Mouse (Mus musculus): ENCODE measurements around the gene Ubl7. TPM values are rescaled to one million over a fixed set of nuclear protein-coding genes. Genes with fewer than 3 reads are reported as not detected.

The Ubl7 gene
- polyA plus RNA-seq, 1 experiment from 2014 or later: 122 TPM

DNA sequence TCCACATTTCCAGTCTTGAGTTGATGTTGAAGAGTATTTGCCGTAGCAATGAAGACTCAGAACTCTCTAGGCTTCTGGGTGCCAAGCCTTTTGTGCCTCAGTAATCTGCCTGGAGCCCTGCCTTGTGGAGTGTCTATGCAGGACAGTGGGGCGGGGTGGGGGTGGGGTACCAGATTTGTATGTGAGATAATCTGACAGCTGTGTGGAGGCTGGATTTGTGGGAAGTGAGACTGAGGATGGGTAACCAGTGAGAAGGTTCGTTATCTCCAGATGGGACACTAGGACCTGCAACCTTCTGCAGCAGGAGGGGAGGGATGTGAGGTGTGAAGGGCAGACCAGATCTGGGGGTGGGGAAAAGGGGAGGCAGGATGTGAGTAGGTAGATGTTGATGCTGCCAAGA is 21.5 kb downstream of the Ubl7 start:
- 71% methylated on average over 3 of the region's 3 CpGs for WGBS
- Histone ChIP-seq H3K9ac (ENCODE audit: low read depth, low read length) (no peak overlapping the region), H3K36me3 (ENCODE audit: control insufficient read depth, insufficient read depth, low read length) (0 out of 2 replicates have a peak, but pooled peaks cover 3% of the 10 kb centered on the region), H3K4me2 (replicated peaks; ENCODE audit: low read depth, low read length) (no peak overlapping the region), H3K4me1 (replicated peaks; ENCODE audit: control insufficient read depth, insufficient read depth, low read length) (no peaks in the 10 kb centered on the region), H3K27ac (ENCODE audit: low read depth, low read length) (no peak overlapping the region), H3K27me3 (ENCODE audit: control insufficient read depth, insufficient read depth, low read length) (no peaks in the 10 kb centered on the region), H3K4me3 (ENCODE audit: low read depth, low read length) (no peak overlapping the region), H3K9me3 (ENCODE audit: control insufficient read depth, low read length) (no peaks in the 10 kb centered on the region)
- ATAC-seq (ENCODE audit: low FRiP score): no peak
- no peak for DNase-seq (ENCODE audit: low spot score)

DNA sequence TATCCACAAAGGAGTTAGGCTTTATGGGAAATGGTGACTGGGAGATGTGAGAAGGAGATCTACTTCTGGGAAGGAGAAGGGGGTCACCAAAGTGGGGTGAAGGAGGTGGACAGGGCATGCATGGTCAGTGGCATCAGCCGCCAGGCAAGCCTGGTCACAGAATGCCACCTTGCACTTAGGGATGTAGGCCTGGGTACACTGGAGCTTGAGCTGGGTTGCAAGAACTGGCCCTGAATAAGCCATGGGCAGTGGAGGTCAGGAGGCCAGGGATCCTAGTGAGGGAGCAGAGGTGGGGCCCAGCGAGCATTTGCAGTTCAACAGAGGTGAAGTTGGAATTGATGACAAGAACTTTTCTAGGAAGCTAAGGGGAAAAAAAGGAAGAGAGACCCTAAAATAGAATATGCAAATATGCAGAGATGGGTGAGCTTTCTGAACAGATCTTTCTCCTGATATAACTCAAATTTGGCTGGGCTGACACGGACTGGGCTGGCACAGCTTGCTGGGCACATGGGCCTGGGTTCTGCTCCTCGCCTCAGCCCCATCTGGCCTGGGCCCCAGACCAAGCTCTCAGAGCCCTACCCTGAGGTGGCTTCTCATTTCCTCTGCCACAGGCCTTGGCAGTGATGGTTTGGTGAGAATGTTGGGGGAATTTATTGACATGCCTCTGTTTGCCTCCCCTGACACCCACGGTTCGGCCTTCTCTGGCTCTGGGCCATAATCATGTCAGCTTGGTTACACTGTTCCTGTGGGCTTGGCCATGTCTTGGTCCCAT is 22.2 kb downstream of the Ubl7 start:
- H3K36me3 ChIP-seq (ENCODE audit: control insufficient read depth, insufficient read depth, low read length): 0 out of 2 replicates have a peak, but pooled peaks cover 3% of the 10 kb centered on the region
- WGBS: 86% methylated on average over 6 of the region's 6 CpGs
- no peak overlapping the region for H3K4me3 ChIP-seq (ENCODE audit: low read depth, low read length)
- no peak for ATAC-seq (ENCODE audit: low FRiP score)
- H3K9me3 ChIP-seq (ENCODE audit: control insufficient read depth, low read length): no peaks in the 10 kb centered on the region
- DNase-seq (ENCODE audit: low spot score): no peak
- H3K4me2 ChIP-seq (replicated peaks; ENCODE audit: low read depth, low read length): no peak overlapping the region
- no peak overlapping the region for H3K27ac ChIP-seq (ENCODE audit: low read depth, low read length)
- H3K27me3 ChIP-seq (ENCODE audit: control insufficient read depth, insufficient read depth, low read length): no peaks in the 10 kb centered on the region; the same call in 1 of the 2 replicates
- no peak overlapping the region for H3K9ac ChIP-seq (ENCODE audit: low read depth, low read length)
- H3K4me1 ChIP-seq (replicated peaks; ENCODE audit: control insufficient read depth, insufficient read depth, low read length): no peaks in the 10 kb centered on the region

DNA sequence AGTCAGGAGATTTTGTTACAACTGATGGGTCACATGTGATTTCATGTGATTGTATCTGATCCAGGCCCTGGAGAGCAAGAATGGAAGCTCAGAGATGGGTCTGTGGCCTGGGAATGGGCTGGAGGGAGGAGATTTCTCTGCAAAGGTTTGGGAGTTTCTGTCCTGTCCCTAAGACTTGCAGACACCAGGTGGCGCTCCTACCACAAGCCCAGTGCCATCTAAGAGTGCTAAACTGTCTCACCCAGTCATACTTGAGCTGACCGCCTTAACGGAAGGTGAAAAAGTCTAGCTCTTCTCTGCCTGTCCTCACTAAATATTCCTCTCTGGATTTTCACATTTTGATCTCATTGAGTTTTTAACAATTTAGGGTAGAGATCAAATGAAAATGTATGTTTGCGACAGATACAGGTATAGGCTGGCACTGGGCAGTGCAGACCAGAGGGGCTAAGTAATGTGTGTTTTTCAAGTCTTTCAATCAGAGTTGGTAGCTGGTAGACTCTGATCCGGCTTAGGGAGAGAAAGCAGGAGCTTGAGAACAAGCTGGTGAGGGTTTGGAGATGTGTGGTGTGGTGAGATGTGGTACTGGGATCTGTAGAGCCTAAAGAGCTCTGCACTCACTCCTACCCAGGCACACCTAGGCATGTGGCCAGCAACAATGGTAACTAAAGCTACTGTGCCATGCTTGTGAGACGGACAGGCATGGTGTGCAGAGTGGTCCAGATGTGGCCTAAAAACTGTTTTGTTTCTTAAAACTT is 25.1 kb downstream of the Ubl7 start:
- no peaks in the 10 kb centered on the region for H3K36me3 ChIP-seq (ENCODE audit: control insufficient read depth, insufficient read depth, low read length)
- H3K9ac ChIP-seq (ENCODE audit: low read depth, low read length): no peak overlapping the region
- WGBS: 34% methylated on average over 6 of the region's 6 CpGs
- ATAC-seq (ENCODE audit: low FRiP score) (no peak), DNase-seq (ENCODE audit: low spot score) (peak; percentile 87)
- peaks cover 3% of the 10 kb centered on the region; the same call in 1 of the 2 replicates for H3K27me3 ChIP-seq (ENCODE audit: control insufficient read depth, insufficient read depth, low read length)
- H3K4me2 ChIP-seq (replicated peaks; ENCODE audit: low read depth, low read length): no peak overlapping the region
- H3K4me1 ChIP-seq (replicated peaks; ENCODE audit: control insufficient read depth, insufficient read depth, low read length): 0 out of 2 replicates have a peak, but pooled peaks cover 6% of the 10 kb centered on the region
- H3K9me3 ChIP-seq (ENCODE audit: control insufficient read depth, low read length): no peaks in the 10 kb centered on the region
- no peak overlapping the region for H3K4me3 ChIP-seq (ENCODE audit: low read depth, low read length)
- H3K27ac ChIP-seq (ENCODE audit: low read depth, low read length): no peak overlapping the region

DNA sequence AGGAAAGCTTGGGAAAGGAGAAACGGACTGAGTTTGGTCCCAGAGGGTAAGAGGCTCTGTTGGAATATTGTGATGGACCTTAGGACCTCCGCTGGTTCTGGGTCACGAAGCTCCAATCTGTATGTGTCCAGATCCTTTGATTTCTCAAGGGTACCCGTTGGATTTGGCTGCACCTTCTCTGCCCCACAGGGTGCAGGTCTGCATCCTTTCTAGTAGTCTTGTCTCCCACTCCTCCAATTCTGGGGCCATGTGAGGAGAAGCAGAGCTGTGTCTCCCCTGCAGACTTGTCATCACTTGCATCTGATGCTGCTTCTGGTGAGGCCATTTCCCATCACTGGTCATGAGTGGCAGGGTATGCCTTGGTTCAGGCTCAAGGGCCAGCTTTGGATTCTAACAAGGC is 26.4 kb downstream of the Ubl7 start:
- peaks cover 14% of the 10 kb centered on the region for H3K27me3 ChIP-seq (ENCODE audit: control insufficient read depth, insufficient read depth, low read length)
- ATAC-seq (ENCODE audit: low FRiP score) (no peak), DNase-seq (ENCODE audit: low spot score) (no peak)
- 0 out of 2 replicates have a peak, but pooled peaks cover 6% of the 10 kb centered on the region for H3K4me1 ChIP-seq (replicated peaks; ENCODE audit: control insufficient read depth, insufficient read depth, low read length)
- no peak overlapping the region for H3K4me3 ChIP-seq (ENCODE audit: low read depth, low read length)
- H3K9ac ChIP-seq (ENCODE audit: low read depth, low read length): no peak overlapping the region
- H3K27ac ChIP-seq (ENCODE audit: low read depth, low read length): no peak overlapping the region
- H3K36me3 ChIP-seq (ENCODE audit: control insufficient read depth, insufficient read depth, low read length): no peaks in the 10 kb centered on the region
- no peak overlapping the region for H3K4me2 ChIP-seq (replicated peaks; ENCODE audit: low read depth, low read length)
- 84% methylated on average over 4 of the region's 4 CpGs for WGBS
- H3K9me3 ChIP-seq (ENCODE audit: control insufficient read depth, low read length): no peaks in the 10 kb centered on the region

DNA sequence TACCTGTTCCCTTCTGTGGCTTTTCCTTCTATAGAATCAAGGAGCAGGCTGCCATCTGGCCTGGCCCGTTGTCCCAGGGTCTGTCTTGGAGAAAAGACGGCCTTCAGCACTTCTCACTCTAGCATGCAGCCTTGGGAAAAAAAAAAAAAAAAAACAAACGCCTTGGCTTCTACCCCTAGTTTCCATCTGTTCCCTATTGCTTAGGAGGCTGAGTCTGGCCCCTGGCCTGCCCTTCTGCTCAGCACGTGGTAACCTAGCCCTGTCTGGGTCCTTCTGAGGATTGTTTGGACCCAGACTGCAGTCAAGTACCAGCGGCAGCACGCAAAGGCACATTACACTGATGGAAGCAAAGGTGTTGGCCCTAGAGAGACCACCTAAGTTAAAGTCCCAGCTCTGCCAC is 26.9 kb downstream of the Ubl7 start:
- no peak overlapping the region for H3K9ac ChIP-seq (ENCODE audit: low read depth, low read length)
- WGBS: 46% methylated on average over 6 of the region's 6 CpGs

DNA sequence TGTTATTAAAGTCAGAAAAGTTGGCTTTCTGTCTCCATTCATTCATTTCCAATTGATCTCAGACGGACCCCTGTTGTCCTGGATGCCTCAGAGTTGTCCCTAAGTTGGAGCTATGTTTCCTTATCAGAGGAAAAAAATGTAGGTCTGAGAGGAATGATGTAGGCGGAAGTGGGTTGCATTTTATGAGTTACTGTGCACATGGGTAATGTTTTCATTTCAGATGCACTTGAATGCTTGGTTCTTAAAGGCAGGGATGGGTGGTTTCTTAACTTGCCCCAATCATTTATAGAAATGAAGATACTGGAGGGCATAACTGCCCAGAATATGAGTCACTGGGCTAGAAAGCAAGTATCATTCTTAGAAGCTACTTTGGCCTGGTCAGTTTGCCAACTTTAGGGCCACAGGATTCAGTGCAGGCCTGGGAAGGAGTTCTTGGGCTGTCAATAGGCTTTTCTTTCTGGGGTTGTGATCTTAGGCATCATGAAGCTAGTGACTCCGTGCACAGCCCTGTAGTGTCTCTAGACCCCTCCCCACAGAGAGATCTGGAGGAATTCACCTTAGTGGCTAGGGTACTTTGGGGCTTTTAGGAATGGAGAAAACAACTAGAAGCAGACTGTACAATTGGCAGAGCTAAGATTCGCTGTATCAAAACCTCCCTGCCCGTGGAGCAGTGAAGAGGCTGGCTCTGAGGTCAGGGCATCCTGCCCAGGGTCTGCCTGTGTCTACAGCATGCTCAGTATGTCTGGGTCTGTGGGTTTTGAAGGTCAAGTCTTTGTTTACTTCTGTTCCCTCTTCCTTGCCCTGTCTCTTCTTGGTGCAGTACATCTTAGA is 27.7 kb downstream of the Ubl7 start:
- no peaks in the 10 kb centered on the region for H3K36me3 ChIP-seq (ENCODE audit: control insufficient read depth, insufficient read depth, low read length)
- ATAC-seq (ENCODE audit: low FRiP score): no peak
- DNase-seq (ENCODE audit: low spot score): no peak
- 0 out of 2 replicates have a peak, but pooled peaks cover 6% of the 10 kb centered on the region for H3K4me1 ChIP-seq (replicated peaks; ENCODE audit: control insufficient read depth, insufficient read depth, low read length)
- 75% methylated on average over 5 of the region's 5 CpGs for WGBS
- no peak overlapping the region for H3K9ac ChIP-seq (ENCODE audit: low read depth, low read length)
- no peak overlapping the region for H3K4me3 ChIP-seq (ENCODE audit: low read depth, low read length)
- no peaks in the 10 kb centered on the region for H3K9me3 ChIP-seq (ENCODE audit: control insufficient read depth, low read length)
- peaks cover 22% of the 10 kb centered on the region for H3K27me3 ChIP-seq (ENCODE audit: control insufficient read depth, insufficient read depth, low read length)
- H3K4me2 ChIP-seq (replicated peaks; ENCODE audit: low read depth, low read length): no peak overlapping the region
- no peak overlapping the region for H3K27ac ChIP-seq (ENCODE audit: low read depth, low read length)

More for the DNA sequence above, 26.9 kb downstream of the Ubl7 start:
- DNase-seq (ENCODE audit: low spot score): no peak
- H3K4me1 ChIP-seq (replicated peaks; ENCODE audit: control insufficient read depth, insufficient read depth, low read length): 0 out of 2 replicates have a peak, but pooled peaks cover 6% of the 10 kb centered on the region
- no peaks in the 10 kb centered on the region for H3K36me3 ChIP-seq (ENCODE audit: control insufficient read depth, insufficient read depth, low read length)
- H3K27me3 ChIP-seq (ENCODE audit: control insufficient read depth, insufficient read depth, low read length): peaks cover 16% of the 10 kb centered on the region
- no peak overlapping the region for H3K4me2 ChIP-seq (replicated peaks; ENCODE audit: low read depth, low read length)
- no peaks in the 10 kb centered on the region for H3K9me3 ChIP-seq (ENCODE audit: control insufficient read depth, low read length)
- ATAC-seq (ENCODE audit: low FRiP score): no peak
- no peak overlapping the region for H3K27ac ChIP-seq (ENCODE audit: low read depth, low read length)
- no peak overlapping the region for H3K4me3 ChIP-seq (ENCODE audit: low read depth, low read length)

DNA sequence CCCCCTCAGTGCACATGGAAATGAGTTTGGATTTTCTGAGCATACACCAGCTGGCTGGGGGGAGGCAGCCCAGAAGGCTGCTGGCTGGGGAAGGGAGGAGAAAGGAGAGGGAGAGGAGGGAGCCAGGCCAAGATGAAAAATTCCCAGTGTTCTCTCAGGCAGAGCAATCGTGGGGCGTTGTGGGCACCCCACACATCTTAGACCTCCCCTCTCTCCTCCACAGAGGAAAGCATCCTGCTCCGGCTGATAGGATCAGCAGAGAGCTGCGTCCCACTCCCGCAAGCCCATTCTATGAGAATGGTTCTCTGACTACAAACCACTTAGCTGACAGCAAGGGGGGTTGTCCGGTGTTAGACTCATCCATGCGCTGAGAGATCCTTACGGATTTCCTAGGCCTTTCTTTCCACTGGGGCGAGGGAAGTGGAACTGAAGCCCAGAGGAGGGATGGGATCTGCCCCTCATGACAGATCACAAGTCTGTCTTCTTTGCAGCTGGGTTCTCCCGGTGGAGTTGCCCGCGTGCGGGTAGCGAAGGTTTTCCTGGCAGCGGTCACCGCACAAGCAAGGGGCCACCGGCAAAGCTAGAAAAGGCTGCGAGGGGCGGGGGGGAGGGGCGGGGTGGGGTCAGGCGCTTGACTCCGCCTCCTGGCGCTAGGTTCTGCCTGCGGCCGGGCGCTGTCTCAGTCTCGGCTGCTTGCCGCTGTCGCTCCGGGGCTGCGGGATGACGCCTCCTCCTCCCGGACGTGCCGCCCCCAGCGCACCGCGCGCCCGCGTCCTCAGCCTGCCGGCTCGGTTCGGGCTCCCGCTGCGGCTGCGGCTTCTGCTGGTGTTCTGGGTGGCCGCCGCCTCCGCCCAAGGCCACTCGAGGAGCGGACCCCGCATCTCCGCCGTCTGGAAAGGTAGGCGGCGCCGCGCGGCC is 28.9 kb downstream of the Ubl7 start, which contains the start of gene Sema7a:
Sema7a (plus strand) TSS at position 682 of the 918 bp plus-strand sequence.
- H3K27me3 ChIP-seq (ENCODE audit: control insufficient read depth, insufficient read depth, low read length): peaks cover 25% of the 10 kb centered on the region
- peak within 1 kb of the TSS; percentile 84 for H3K4me3 ChIP-seq (ENCODE audit: low read depth, low read length)
- WGBS: 2% methylated on average over 28 of the region's 60 CpGs
- peak within 1 kb of the TSS; percentile 97 for H3K4me2 ChIP-seq (replicated peaks; ENCODE audit: low read depth, low read length)
- H3K4me1 ChIP-seq (replicated peaks; ENCODE audit: control insufficient read depth, insufficient read depth, low read length): 0 out of 2 replicates have a peak, but pooled peaks cover 6% of the 10 kb centered on the region
- peak; percentile 83 for ATAC-seq (ENCODE audit: low FRiP score)
- H3K36me3 ChIP-seq (ENCODE audit: control insufficient read depth, insufficient read depth, low read length): no peaks in the 10 kb centered on the region
- H3K9me3 ChIP-seq (ENCODE audit: control insufficient read depth, low read length): no peaks in the 10 kb centered on the region
- DNase-seq (ENCODE audit: low spot score): peak; percentile 84
- peak within 1 kb of the TSS; percentile 86 for H3K27ac ChIP-seq (ENCODE audit: low read depth, low read length)
- H3K9ac ChIP-seq (ENCODE audit: low read depth, low read length): peak within 1 kb of the TSS; percentile 84
